Comparison of ENCODE assay signal across 14 mouse cellular contexts in the genomic region with DNA sequence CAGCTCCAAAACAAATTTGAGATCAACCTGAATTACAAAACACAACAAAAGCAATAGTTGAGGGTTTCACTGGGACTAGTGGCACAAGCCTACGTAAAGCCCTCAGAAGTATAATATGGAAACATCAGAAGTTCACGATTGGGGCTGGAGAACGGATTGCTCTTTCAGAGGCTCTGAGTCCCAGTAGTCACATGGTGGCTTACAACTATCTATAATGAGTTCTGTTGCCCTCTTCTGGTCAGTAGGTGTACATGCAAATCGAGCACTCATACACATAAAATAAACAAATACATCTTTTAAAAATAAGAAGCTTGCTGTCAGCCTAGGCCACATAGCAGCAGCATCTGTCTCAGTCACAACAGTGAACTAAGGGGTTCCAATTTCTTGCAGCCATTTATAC. TPM values are rescaled to one million over a fixed set of nuclear protein-coding genes. Genes with fewer than 3 reads are reported as not detected.
DNase-seq lines count a peak whose midpoint lies in the region; ATAC-seq and TF ChIP-seq lines count a peak whose summit lies in the region.
"Had no signal": no experiment of that assay in that cellular context is flagged by ENCODE, and none has a peak within 500 bp of the region (broad histone marks: within the 10 kb centered on the region; RNA-seq: fewer than 3 reads in every experiment).

No protein-coding gene starts in this region.

- H3K36me3 ChIP-seq in heart, adult 2 months (ENCODE audit: control insufficient read depth, insufficient read depth, low read length): no peaks in the 10 kb centered on the region
- H3K36me3 ChIP-seq: heart, embryonic 15.5 days; liver, embryonic 15.5 days had no signal

- no peak for TF ChIP-seq EP300 in heart, adult 2 months (IDR thresholded peaks at IDR 0.05; ENCODE audit: insufficient read depth, low read depth, low read length)

- no peaks in the 10 kb centered on the region for H3K79me2 ChIP-seq in heart, adult 2 months (replicated peaks; ENCODE audit: control insufficient read depth, insufficient read depth, low read length)

- no peak overlapping the region for H3K27ac ChIP-seq in heart, adult 2 months
- H3K27ac ChIP-seq: forebrain, embryonic 13.5 days; heart, embryonic 15.5 days; liver, embryonic 15.5 days had no signal

- 76% methylated on average over 4 of the region's 4 CpGs for WGBS in heart, adult 2 months

- no peaks in the 10 kb centered on the region for H3K27me3 ChIP-seq in heart, adult 2 months (ENCODE audit: control insufficient read depth, insufficient read depth, low read length)
- H3K27me3 ChIP-seq: heart, embryonic 15.5 days; liver, embryonic 15.5 days had no signal

- no peak for TF ChIP-seq POLR2A in heart, adult 2 months (IDR thresholded peaks at IDR 0.05; ENCODE audit: insufficient read depth, low read depth, low read length)

- intact Hi-C loops in heart, adult 2 months (cut with DNase I): no loop called here
- intact Hi-C loops in heart, postnatal 10 days (cut with DNase I): no loop called here

- no peak for DNase-seq in heart, adult 2 months
- no peak for DNase-seq in heart, postnatal 10 days
- peak; percentile 73 for DNase-seq in thymus, postnatal 0 days (ENCODE audit: low spot score)
- DNase-seq in thymus, postnatal 14 days: no peak
- no peak for DNase-seq in ovary, postnatal 14 days (ENCODE audit: low spot score)
- DNase-seq in gastrocnemius, postnatal 4 days (ENCODE audit: low spot score in 2 of 2): no peak
- DNase-seq in frontal cortex, postnatal 36 days (ENCODE audit: low spot score in 2 of 2): no peak
- DNase-seq: cerebellum, adult 9-11 months; kidney, adult 18-20 months had no signal

- H3K4me3 ChIP-seq in heart, adult 2 months: no peak overlapping the region
- H3K4me3 ChIP-seq: forebrain, embryonic 13.5 days; heart, embryonic 15.5 days; liver, embryonic 15.5 days had no signal

- peak; percentile 76 for ATAC-seq in erythroblast, adult 5-6 weeks (replicated peaks; ENCODE audit: low FRiP score, poor library complexity, severe bottlenecking)
- ATAC-seq: forebrain, embryonic 13.5 days had no signal

- no peak overlapping the region for H3K9ac ChIP-seq in heart, adult 2 months (ENCODE audit: low read depth, low read length)
- H3K9ac ChIP-seq: forebrain, embryonic 13.5 days; heart, embryonic 15.5 days; liver, embryonic 15.5 days had no signal

- H3K4me1 ChIP-seq in heart, adult 2 months (ENCODE audit: control insufficient read depth, insufficient read depth, low read length): no peaks in the 10 kb centered on the region
- H3K4me1 ChIP-seq: forebrain, embryonic 13.5 days; heart, embryonic 15.5 days; liver, embryonic 15.5 days had no signal

- peak; percentile 56 for TF ChIP-seq CTCF in heart, adult 2 months (IDR thresholded peaks at IDR 0.05)

RNA-seq across cellular contexts. Expression of gene 1700016K19Rik, which starts 16.5 kb away (rescaled TPM):
- not detected for total RNA-seq in heart, adult 2 months (2021)
- polyA plus RNA-seq in heart, adult 2 months (2012; rRNA removed): 1.3 TPM in 1 of 2 replicates, not detected in the other
- not detected for total RNA-seq in heart, postnatal 10 days (2021)
- 1.2 and 1.3 TPM in 2 replicates for polyA plus RNA-seq in thymus, postnatal 0 days (2015; fragmentation: Nextera tagmentation; extraction: Ambion mirVana)
- total RNA-seq in erythroblast, adult 5-6 weeks (2015; ENCODE audit: low replicate concordance): not detected in 2 replicates
- not detected in 2 replicates for total RNA-seq in erythroblast, adult 5-6 weeks (2017; ENCODE audit: low replicate concordance)
- total RNA-seq in gastrocnemius, postnatal 4 days (2021): not detected
- total RNA-seq: adrenal gland, postnatal 4 days had no signal
- polyA plus RNA-seq: liver, embryonic 15.5 days had no signal

RNA-seq across cellular contexts. Expression of gene Rflnb, which starts 44.4 kb away (rescaled TPM):
- 10 to 100 TPM; 30.7 to 36.7 TPM for total RNA-seq in heart, adult 2 months (2021)
- polyA plus RNA-seq in heart, adult 2 months (2012; rRNA removed): 18.5 and 34.4 TPM in 2 replicates
- total RNA-seq in heart, postnatal 10 days (2021): 10 to 100 TPM; 66.9 to 74.5 TPM
- polyA plus RNA-seq in thymus, postnatal 0 days (2015; fragmentation: Nextera tagmentation; extraction: Ambion mirVana): 10.6 and 13.2 TPM in 2 replicates
- total RNA-seq in erythroblast, adult 5-6 weeks (2015; ENCODE audit: low replicate concordance): 19.6 and 22.5 TPM in 2 replicates
- 23.4 and 23.6 TPM in 2 replicates for total RNA-seq in erythroblast, adult 5-6 weeks (2017; ENCODE audit: low replicate concordance)
- 10 to 100 TPM; 50.1 to 59.2 TPM for total RNA-seq in gastrocnemius, postnatal 4 days (2021)

RNA-seq across cellular contexts. Expression of gene Rph3al, which starts 45.0 kb away (rescaled TPM):
- total RNA-seq in heart, adult 2 months (2021): 10 to 100 TPM; 11.1 to 11.7 TPM
- polyA plus RNA-seq in heart, adult 2 months (2012; rRNA removed): 5.9 and 6.6 TPM in 2 replicates
- 10 to 100 TPM; 23.2 to 25.0 TPM for total RNA-seq in heart, postnatal 10 days (2021)
- 4.2 and 4.3 TPM in 2 replicates for polyA plus RNA-seq in thymus, postnatal 0 days (2015; fragmentation: Nextera tagmentation; extraction: Ambion mirVana)
- total RNA-seq in erythroblast, adult 5-6 weeks (2015; ENCODE audit: low replicate concordance): 5.6 and 11.1 TPM in 2 replicates
- 7.5 and 10.3 TPM in 2 replicates for total RNA-seq in erythroblast, adult 5-6 weeks (2017; ENCODE audit: low replicate concordance)
- 1 to 10 TPM; 5.4 to 7.6 TPM for total RNA-seq in gastrocnemius, postnatal 4 days (2021)
